Mouse (Mus musculus) cerebellum, adult 2 months (tissue): ENCODE data around the gene Bbs7. TPM values are rescaled to one million over a fixed set of nuclear protein-coding genes. Genes with fewer than 3 reads are reported as not detected.
"Not testable (repeated sequence)": the region's sequence is repeated elsewhere in the genome, so short reads cannot be mapped to it uniquely, and the experiment has no call there.

Experiments used
- DNase-seq, 2 experiments: peaks; one replicate each; pipeline ENCODE4 v3.0.0; 2021
- H3K27ac ChIP-seq: fragments of 200-500 bp; 2 replicates; pipeline ENCODE4 v1.5.1; 2012; ENCODE audit warnings: low read length, control low read depth, inconsistent platforms; ENCODE audit not compliant: insufficient read depth
- H3K27me3 ChIP-seq: fragments of 200-500 bp; 2 replicates; pipeline ENCODE4 v1.6.1; 2012; ENCODE audit warnings: inconsistent platforms, mild to moderate bottlenecking, low read length, moderate library complexity; ENCODE audit not compliant: control insufficient read depth, insufficient read depth
- H3K4me1 ChIP-seq: fragments of 200-500 bp; 2 replicates; pipeline ENCODE4 v1.6.1; 2011; ENCODE audit warnings: low read length; ENCODE audit not compliant: control insufficient read depth, insufficient read depth
- H3K4me3 ChIP-seq: fragments of 200-500 bp; replicated peaks from 2 replicates; pipeline ENCODE3; 2011; ENCODE audit warnings: mild to moderate bottlenecking, low read depth, low read length, control low read depth; ENCODE audit not compliant: insufficient read depth
- CTCF ChIP-seq: fragments of 200-500 bp; IDR thresholded peaks from 2 replicates; pipeline ENCODE4 v1.5.1; 2011; ENCODE audit warnings: low read depth, mild to moderate bottlenecking, control low read depth, low read length, moderate library complexity, borderline replicate concordance; ENCODE audit not compliant: insufficient read depth
- POLR2A ChIP-seq: fragments of 200-500 bp; IDR thresholded peaks from 2 replicates; pipeline ENCODE4 v1.6.1; 2011; ENCODE audit warnings: low read length, control low read depth, borderline replicate concordance; ENCODE audit not compliant: insufficient read depth
- WGBS: fragments of 180-500 bp; shearing (Covaris S2); methylation state at CpG from one replicate; pipeline ENCODE4 v1.1.7; 2018; 5-methylcytosine and 5-hydroxymethylcytosine counted together
- polyA plus RNA-seq: library from polyadenylated mRNA; depleted of rRNA; stranded (reverse); fragments of >200 nt; gene quantifications from 2 replicates; pipeline ENCODE4 v1.2.3, GENCODE M21; 2012; rRNA removed

The Bbs7 gene
- polyA plus RNA-seq, result 18.6 and 19.0 TPM in 2 replicates

GRCm38 (mm10) chr3:36613202-36613907, at the start of gene Bbs7:
Gene Bbs7 (minus strand): TSS chr3:36613477.
- TF ChIP-seq POLR2A, result peak; percentile 79
- no peak for TF ChIP-seq CTCF
- peak; percentile 92 to 93 for DNase-seq
- 1% methylated on average over 37 of the region's 38 CpGs for WGBS
- peak within 1 kb of the TSS; percentile 8; the same call in 1 of the 2 replicates for H3K27ac ChIP-seq
- no peaks in the 10 kb centered on the region for H3K27me3 ChIP-seq
- H3K4me3 ChIP-seq, result peak within 1 kb of the TSS; percentile 54
- H3K4me1 ChIP-seq, result no peaks in the 10 kb centered on the region; the same call in 1 of the 2 replicates

GRCm38 (mm10) chr3:36645245-36645559, 31.9 kb upstream of the Bbs7 start:
- DNase-seq, H3K4me1 ChIP-seq, H3K27me3 ChIP-seq, H3K4me3 ChIP-seq, H3K27ac ChIP-seq: not testable (repeated sequence)

- Histone ChIP-seq H3K27me3 (no peaks in the 10 kb centered on the region), H3K27ac (no peak overlapping the region), H3K4me1 (no peaks in the 10 kb centered on the region), H3K4me3 (no peak overlapping the region)
- WGBS, result 86% methylated on average over 3 of the region's 3 CpGs
- TF ChIP-seq CTCF, result no peak
- TF ChIP-seq POLR2A, result no peak
- no peak for DNase-seq
Measured at GRCm38 (mm10) chr3:36644554-36645244, 31.4 kb upstream of the Bbs7 start.

GRCm38 (mm10) chr3:36643354-36643753, 30.1 kb upstream of the Bbs7 start:
- H3K27ac ChIP-seq, result no peak overlapping the region

GRCm38 (mm10) chr3:36642736-36643135, 29.5 kb upstream of the Bbs7 start:
- Histone ChIP-seq H3K27ac (no peak overlapping the region), H3K27me3 (no peaks in the 10 kb centered on the region), H3K4me1 (no peaks in the 10 kb centered on the region), H3K4me3 (no peak overlapping the region)
- TF ChIP-seq POLR2A (no peak), CTCF (no peak)
- 75% methylated on average over 13 of the region's 13 CpGs for WGBS
- DNase-seq, result no peak

More at GRCm38 (mm10) chr3:36643354-36643753, 30.1 kb upstream of the Bbs7 start:
- TF ChIP-seq POLR2A (no peak), CTCF (no peak)
- Histone ChIP-seq H3K4me3 (no peak overlapping the region), H3K27me3 (no peaks in the 10 kb centered on the region), H3K4me1 (no peaks in the 10 kb centered on the region)
- no peak for DNase-seq
- WGBS, result 86% methylated on average over 3 of the region's 3 CpGs

- Histone ChIP-seq H3K27me3 (no peaks in the 10 kb centered on the region), H3K4me1 (no peaks in the 10 kb centered on the region), H3K4me3 (no peak overlapping the region), H3K27ac (no peak overlapping the region)
- WGBS, result 63% methylated on average over 2 of the region's 2 CpGs
- no peak for DNase-seq
- no peak for TF ChIP-seq CTCF
- TF ChIP-seq POLR2A, result no peak
Measured at GRCm38 (mm10) chr3:36640787-36641186, 27.5 kb upstream of the Bbs7 start.

GRCm38 (mm10) chr3:36635449-36635848, 22.2 kb upstream of the Bbs7 start:
- no peaks in the 10 kb centered on the region for H3K4me1 ChIP-seq
- peak; percentile 32 to 41 for DNase-seq
- WGBS, result 18% methylated on average over 4 of the region's 4 CpGs
- H3K4me3 ChIP-seq, result no peak overlapping the region
- no peaks in the 10 kb centered on the region for H3K27me3 ChIP-seq
- no peak overlapping the region for H3K27ac ChIP-seq
- TF ChIP-seq CTCF (peak; percentile 60), POLR2A (no peak)

GRCm38 (mm10) chr3:36626803-36627202, 13.5 kb upstream of the Bbs7 start:
- Histone ChIP-seq H3K4me3 (no peak overlapping the region), H3K4me1 (no peaks in the 10 kb centered on the region), H3K27me3 (no peaks in the 10 kb centered on the region), H3K27ac (no peak overlapping the region)
- TF ChIP-seq POLR2A (no peak), CTCF (no peak)
- DNase-seq, result no peak
- 79% methylated on average over 2 of the region's 2 CpGs for WGBS
